Mouse (Mus musculus) kidney, postnatal 0 days (tissue): ENCODE measurements around the gene Spsb1. TPM values are rescaled to one million over a fixed set of nuclear protein-coding genes. Genes with fewer than 3 reads are reported as not detected.

ENCODE experiments used
- ATAC-seq: fragments of 200-750 bp; cut with Nextera tagmentation; replicated peaks from 2 replicates; pipeline ENCODE4 v1.8.0; 2017; ENCODE audit warnings: low read depth, moderate number of reproducible peaks, moderate TSS enrichment, moderate library complexity; ENCODE audit not compliant: low FRiP score
- DNase-seq: peaks from one replicate; pipeline ENCODE4 v3.0.0-alpha.2; 2016; ENCODE audit warnings: low spot score
- H3K27ac ChIP-seq: fragments of 300-500 bp; sonication (generic); 2 replicates; pipeline ENCODE4 v1.5.1; 2014; ENCODE audit warnings: mild to moderate bottlenecking
- H3K27me3 ChIP-seq: fragments of 300-500 bp; sonication (generic); 2 replicates; pipeline ENCODE4 v1.6.1; 2014; ENCODE audit warnings: low read length, mixed read lengths; ENCODE audit not compliant: insufficient read depth
- H3K36me3 ChIP-seq: fragments of 300-500 bp; sonication (generic); 2 replicates; pipeline ENCODE4 v1.6.1; 2014; ENCODE audit warnings: low read length, mixed read lengths; ENCODE audit not compliant: insufficient read depth
- H3K4me1 ChIP-seq: fragments of 300-500 bp; sonication (generic); replicated peaks from 2 replicates; pipeline ENCODE4 v1.6.1; 2014; ENCODE audit warnings: antibody characterized with exemption, low read length, mixed read lengths; ENCODE audit not compliant: insufficient read depth
- H3K4me2 ChIP-seq: fragments of 300-500 bp; sonication (generic); 2 replicates; pipeline ENCODE4 v1.6.1; 2014; ENCODE audit warnings: mild to moderate bottlenecking, low read length, moderate library complexity, mixed read lengths
- H3K4me3 ChIP-seq: fragments of 300-500 bp; sonication (generic); replicated peaks from 2 replicates; pipeline ENCODE4 v1.5.1; 2014; ENCODE audit warnings: low read depth, low read length
- H3K9ac ChIP-seq: fragments of 300-500 bp; sonication (generic); 2 replicates; pipeline ENCODE4 v1.6.1; 2014; ENCODE audit warnings: low read depth, low read length
- H3K9me3 ChIP-seq: fragments of 300-500 bp; sonication (generic); replicated peaks from 2 replicates; pipeline ENCODE4 v1.6.1; 2016; ENCODE audit warnings: low read length, inconsistent platforms, mixed read lengths
- CTCF ChIP-seq: IDR thresholded peaks from 2 replicates; pipeline ENCODE4 v1.5.1; 2016; ENCODE audit warnings: antibody characterized with exemption, low read depth, mild to moderate bottlenecking, moderate library complexity
- WGBS: fragments of 180-500 bp; shearing (Covaris S2); extraction: QIAGEN DNeasy Blood & Tissue Kit; methylation state at CpG from one replicate; pipeline ENCODE4 v1.1.7; 2014; 5-methylcytosine and 5-hydroxymethylcytosine counted together
- polyA plus RNA-seq: library from polyadenylated mRNA; unstranded; fragments of >200 nt; fragmentation: Nextera tagmentation; extraction: Ambion mirVana; gene quantifications from 2 replicates; pipeline ENCODE4 v1.2.1, GENCODE M21; 2015

The Spsb1 gene
- polyA plus RNA-seq, 1 experiment from 2014 or later = 11.6 TPM

DNA sequence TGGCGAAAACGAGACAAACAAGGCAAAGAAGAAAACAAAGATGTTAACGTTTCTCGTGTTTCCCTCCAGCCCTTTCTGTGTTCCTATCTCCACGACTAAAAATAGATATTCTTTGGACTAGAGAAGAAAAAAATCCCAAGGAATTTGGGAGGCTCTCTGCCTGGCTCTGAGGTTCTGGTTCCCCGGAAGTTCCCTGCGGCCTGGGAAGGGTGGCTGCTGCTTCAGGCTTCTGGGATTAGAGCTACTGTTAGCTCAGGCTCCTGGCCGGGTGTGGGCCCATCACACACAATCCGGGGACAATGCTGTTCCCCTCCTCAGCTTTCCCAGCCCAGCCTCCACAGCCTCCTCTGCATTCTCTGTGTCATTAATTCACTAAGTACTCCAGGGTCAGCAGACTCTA is 86.8 kb downstream of the Spsb1 start:
- no peaks in the 10 kb centered on the region for H3K27me3 ChIP-seq
- no peak overlapping the region for H3K4me3 ChIP-seq
- H3K4me1 ChIP-seq = peaks cover 13% of the 10 kb centered on the region; the same call in 1 of the 2 replicates
- no peak overlapping the region for H3K9ac ChIP-seq
- H3K9me3 ChIP-seq = no peaks in the 10 kb centered on the region
- TF ChIP-seq CTCF = no peak
- H3K36me3 ChIP-seq = no peaks in the 10 kb centered on the region
- ATAC-seq (no peak), DNase-seq (peak; percentile 64)
- H3K4me2 ChIP-seq = no peak overlapping the region
- WGBS = 26% methylated on average over 9 of the region's 9 CpGs
- peak overlapping the region; percentile 81 for H3K27ac ChIP-seq

DNA sequence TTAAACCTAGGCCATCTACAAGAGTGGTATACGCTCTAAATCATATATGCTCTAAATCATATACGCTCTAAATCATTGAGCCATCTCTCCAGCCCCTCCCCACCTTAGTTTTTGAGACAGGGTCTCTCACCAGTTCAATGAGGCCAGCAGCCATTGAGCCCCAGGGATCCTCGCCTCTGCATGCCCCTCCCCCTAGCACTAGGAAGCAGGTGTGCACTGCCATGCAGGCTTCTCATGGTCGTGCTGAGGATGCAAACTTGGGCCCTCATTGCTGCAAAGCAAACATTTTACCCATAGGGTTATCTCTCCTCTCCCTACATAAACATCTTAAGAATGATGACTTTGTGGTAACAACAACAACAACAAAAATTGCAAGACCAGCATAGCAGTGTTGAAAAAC is 87.5 kb downstream of the Spsb1 start:
- peaks cover 13% of the 10 kb centered on the region; the same call in 1 of the 2 replicates for H3K4me1 ChIP-seq
- no peak overlapping the region for H3K4me2 ChIP-seq
- no peaks in the 10 kb centered on the region for H3K9me3 ChIP-seq
- DNase-seq = no peak
- H3K9ac ChIP-seq = no peak overlapping the region
- 72% methylated on average over 4 of the region's 4 CpGs for WGBS
- TF ChIP-seq CTCF = no peak
- H3K27ac ChIP-seq = peak overlapping the region; percentile 81; the same call in 1 of the 2 replicates
- no peak overlapping the region for H3K4me3 ChIP-seq
- no peaks in the 10 kb centered on the region for H3K36me3 ChIP-seq
- no peaks in the 10 kb centered on the region for H3K27me3 ChIP-seq
- ATAC-seq = no peak

DNA sequence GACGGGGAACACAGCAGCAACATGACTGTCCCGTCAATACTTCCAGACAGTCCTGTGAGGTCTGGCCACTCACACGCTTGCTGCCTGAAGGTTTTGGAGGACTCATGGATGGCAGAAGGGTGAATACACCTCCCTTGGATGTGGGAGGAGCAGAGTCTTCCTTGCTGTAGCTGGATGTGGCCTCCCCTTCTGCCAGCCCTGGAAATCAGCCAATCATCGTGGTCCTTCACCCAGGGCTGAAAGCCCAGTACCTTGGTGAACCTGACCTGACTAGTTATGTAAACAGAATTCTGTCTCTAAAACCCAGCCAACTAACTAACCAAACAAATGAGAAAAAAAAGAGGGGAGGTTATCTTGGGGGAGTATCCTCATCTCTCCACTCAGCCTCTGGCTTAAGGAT is 90.4 kb downstream of the Spsb1 start:
- no peaks in the 10 kb centered on the region for H3K27me3 ChIP-seq
- no peaks in the 10 kb centered on the region for H3K9me3 ChIP-seq
- no peak overlapping the region for H3K4me2 ChIP-seq
- peaks cover 10% of the 10 kb centered on the region; the same call in 1 of the 2 replicates for H3K4me1 ChIP-seq
- no peak overlapping the region for H3K9ac ChIP-seq
- 53% methylated on average over 4 of the region's 4 CpGs for WGBS
- H3K4me3 ChIP-seq = no peak overlapping the region
- H3K36me3 ChIP-seq = no peaks in the 10 kb centered on the region
- H3K27ac ChIP-seq = no peak overlapping the region
- no peak for TF ChIP-seq CTCF
- ATAC-seq (no peak), DNase-seq (no peak)

DNA sequence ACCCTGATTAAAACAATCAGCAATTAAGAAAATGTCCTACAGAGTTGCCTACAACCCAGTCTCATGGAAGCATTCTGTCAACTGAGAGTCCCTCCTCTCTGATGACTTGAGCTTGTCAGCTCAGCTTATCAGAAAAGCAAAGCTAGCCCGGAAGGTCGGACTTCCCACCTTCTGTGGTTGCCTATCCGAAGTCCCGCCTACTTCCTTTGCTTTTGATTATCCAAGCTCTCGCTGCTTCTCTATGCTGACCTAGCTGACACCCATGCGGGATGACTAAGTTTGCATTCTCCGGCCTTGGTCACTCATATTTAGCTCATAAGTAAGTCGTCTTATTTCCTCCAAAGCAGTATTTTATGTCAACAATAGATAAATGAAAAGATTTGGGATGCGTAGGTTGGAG is 91.3 kb downstream of the Spsb1 start:
- H3K4me2 ChIP-seq = no peak overlapping the region
- no peak overlapping the region for H3K27ac ChIP-seq
- H3K9ac ChIP-seq = no peak overlapping the region
- H3K4me3 ChIP-seq = no peak overlapping the region
- H3K27me3 ChIP-seq = no peaks in the 10 kb centered on the region
- 70% methylated on average over 9 of the region's 9 CpGs for WGBS
- ATAC-seq (no peak), DNase-seq (no peak)
- no peaks in the 10 kb centered on the region for H3K9me3 ChIP-seq
- H3K4me1 ChIP-seq = peaks cover 9% of the 10 kb centered on the region; the same call in 1 of the 2 replicates
- no peak for TF ChIP-seq CTCF
- H3K36me3 ChIP-seq = no peaks in the 10 kb centered on the region

DNA sequence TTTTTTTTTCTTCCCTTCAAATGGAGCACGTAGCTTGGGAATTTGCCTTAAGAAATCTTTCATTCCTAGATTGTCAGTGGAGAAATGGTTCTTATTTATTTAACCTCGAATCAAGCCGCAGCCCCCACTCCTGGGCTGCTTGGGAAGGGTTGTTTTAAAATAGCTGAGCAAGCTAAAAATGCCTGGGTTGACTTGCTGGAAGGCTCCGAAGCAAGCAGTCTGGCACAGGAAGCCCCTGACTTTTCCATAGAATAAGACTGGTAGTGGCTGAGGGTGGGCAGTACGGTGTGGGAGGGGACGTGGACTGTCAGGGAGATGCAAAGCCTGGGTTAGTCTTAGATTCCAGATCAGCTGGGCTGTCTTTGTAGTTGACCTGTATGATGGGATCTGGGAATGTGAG is 94.5 kb downstream of the Spsb1 start:
- Histone ChIP-seq H3K27me3 (no peaks in the 10 kb centered on the region), H3K4me2 (no peak overlapping the region), H3K9me3 (no peaks in the 10 kb centered on the region), H3K36me3 (no peaks in the 10 kb centered on the region), H3K9ac (no peak overlapping the region), H3K4me3 (no peak overlapping the region), H3K27ac (no peak overlapping the region), H3K4me1 (0 out of 2 replicates have a peak, but pooled peaks cover 3% of the 10 kb centered on the region)
- no peak for TF ChIP-seq CTCF
- ATAC-seq (no peak), DNase-seq (peak; percentile 60)
- WGBS = 23% methylated on average over 6 of the region's 6 CpGs

DNA sequence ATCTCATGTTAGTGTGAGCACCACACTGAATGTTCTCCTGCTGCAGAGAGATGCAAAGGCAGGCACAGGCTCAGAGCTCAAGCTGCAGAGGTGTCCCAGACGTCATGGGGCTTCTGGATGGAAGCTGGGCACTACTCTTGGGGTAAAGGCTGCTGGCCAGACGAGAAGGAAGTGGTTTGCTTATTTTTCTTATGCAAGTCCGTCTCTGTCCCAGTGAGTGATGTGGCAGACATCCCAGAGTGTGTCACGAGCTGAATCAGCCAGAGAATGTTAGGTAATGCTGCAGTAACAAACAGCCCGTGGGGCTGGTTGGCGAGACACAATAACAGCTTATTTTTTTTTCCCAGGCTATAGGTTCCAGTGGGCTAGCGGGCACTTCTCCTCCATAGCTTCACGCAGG is 96.3 kb downstream of the Spsb1 start:
- H3K9ac ChIP-seq = no peak overlapping the region
- H3K4me1 ChIP-seq = 0 out of 2 replicates have a peak, but pooled peaks cover 5% of the 10 kb centered on the region
- no peak overlapping the region for H3K4me3 ChIP-seq
- 70% methylated on average over 8 of the region's 8 CpGs for WGBS
- H3K4me2 ChIP-seq = no peak overlapping the region
- no peaks in the 10 kb centered on the region for H3K9me3 ChIP-seq
- H3K36me3 ChIP-seq = no peaks in the 10 kb centered on the region
- H3K27ac ChIP-seq = no peak overlapping the region
- ATAC-seq (no peak), DNase-seq (no peak)
- no peaks in the 10 kb centered on the region for H3K27me3 ChIP-seq
- no peak for TF ChIP-seq CTCF

DNA sequence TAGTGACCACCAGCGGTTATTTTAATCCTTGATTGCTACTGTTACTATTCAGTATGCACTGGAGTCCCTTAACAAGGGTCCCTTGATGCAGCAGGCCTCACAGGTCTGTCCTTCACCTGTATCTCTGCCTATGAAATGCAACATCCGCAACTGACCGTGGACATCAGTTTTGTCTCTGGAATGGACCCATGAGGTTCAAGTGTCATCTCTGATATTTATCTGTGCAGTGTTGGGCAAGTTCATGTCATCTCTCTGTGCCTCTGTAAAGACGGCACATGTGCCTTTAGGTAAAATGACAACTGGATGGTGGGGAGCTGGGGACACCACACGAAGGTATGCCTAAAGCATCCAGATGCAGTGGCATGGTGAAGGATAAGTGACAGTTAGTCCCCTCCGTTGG is 96.7 kb downstream of the Spsb1 start:
- WGBS = 87% methylated on average over 6 of the region's 6 CpGs
- H3K4me2 ChIP-seq = no peak overlapping the region
- DNase-seq (no peak), ATAC-seq (no peak)
- no peak overlapping the region for H3K27ac ChIP-seq
- H3K36me3 ChIP-seq = no peaks in the 10 kb centered on the region
- H3K9ac ChIP-seq = no peak overlapping the region
- 0 out of 2 replicates have a peak, but pooled peaks cover 5% of the 10 kb centered on the region for H3K4me1 ChIP-seq
- TF ChIP-seq CTCF = no peak
- H3K9me3 ChIP-seq = no peaks in the 10 kb centered on the region
- H3K27me3 ChIP-seq = no peaks in the 10 kb centered on the region
- H3K4me3 ChIP-seq = no peak overlapping the region
